Mouse (Mus musculus) MEL (cell line): ENCODE measurements around the gene Eftud2. TPM values are rescaled to one million over a fixed set of nuclear protein-coding genes. Genes with fewer than 3 reads are reported as not detected.

Source experiments
- DNase-seq: peaks from one replicate; pipeline ENCODE4 v3.0.0; 2011; ENCODE audit warnings: low read depth, low spot score
- H3K27ac ChIP-seq: 2 replicates; pipeline ENCODE4 v1.5.1; 2012; ENCODE audit warnings: low read depth, mild to moderate bottlenecking, control low read depth, low read length, moderate library complexity; ENCODE audit not compliant: control insufficient read depth
- H3K27me3 ChIP-seq, 2 experiments: fragments of 150-350 bp in 1 of 2; sonication (generic) in 1 of 2; 2 replicates each; pipeline ENCODE4 v1.6.1; 2012; ENCODE audit warnings: low read length in 2 of 2, mild to moderate bottlenecking in 2 of 2, improper control_type of control experiment in 1 of 2, moderate library complexity in 1 of 2; ENCODE audit not compliant: insufficient read depth in 2 of 2, control insufficient read depth in 1 of 2
- H3K36me3 ChIP-seq, 2 experiments: 2 replicates each; pipeline ENCODE4 v1.6.1; 2012 to 2014; ENCODE audit warnings: low read length in 2 of 2, improper control_type of control experiment in 1 of 2, inconsistent platforms in 1 of 2, mild to moderate bottlenecking in 1 of 2; ENCODE audit not compliant: insufficient read depth in 2 of 2, control insufficient read depth in 1 of 2
- H3K4me1 ChIP-seq, 2 experiments: fragments of 150-350 bp in 1 of 2; sonication (generic) in 1 of 2; 2 replicates each; pipeline ENCODE4 v1.6.1; 2012; ENCODE audit warnings: low read length in 2 of 2, improper control_type of control experiment in 1 of 2, mild to moderate bottlenecking in 1 of 2; ENCODE audit not compliant: insufficient read depth in 2 of 2, control insufficient read depth in 1 of 2
- H3K4me3 ChIP-seq, 2 experiments: fragments of 150-350 bp in 1 of 2; sonication (generic) in 1 of 2; 2 replicates each; pipeline ENCODE4 v1.5.1; 2012; ENCODE audit warnings: low read depth in 2 of 2, low read length in 2 of 2, mild to moderate bottlenecking in 2 of 2, moderate library complexity in 2 of 2, control low read depth in 1 of 2, improper control_type of control experiment in 1 of 2; ENCODE audit not compliant: control insufficient read depth in 1 of 2, insufficient read depth in 1 of 2
- H3K79me2 ChIP-seq: 2 replicates; pipeline ENCODE4 v1.6.1; 2012; ENCODE audit warnings: mild to moderate bottlenecking, low read length, moderate library complexity; ENCODE audit not compliant: control insufficient read depth, poor library complexity, insufficient read depth
- H3K9ac ChIP-seq: 2 replicates; pipeline ENCODE4 v1.6.1; 2012; ENCODE audit warnings: low read depth, mild to moderate bottlenecking, control low read depth, low read length, moderate library complexity; ENCODE audit not compliant: control insufficient read depth, poor library complexity, severe bottlenecking
- H3K9me3 ChIP-seq: fragments of 150-350 bp; sonication (generic); replicated peaks from 2 replicates; pipeline ENCODE4 v1.6.1; 2012; ENCODE audit warnings: mild to moderate bottlenecking, low read length, improper control_type of control experiment, moderate library complexity; ENCODE audit not compliant: insufficient read depth
- CHD2 ChIP-seq: IDR thresholded peaks from 2 replicates; pipeline ENCODE4 v1.6.1; 2011; ENCODE audit warnings: low read length, improper control_type of control experiment
- CTCF ChIP-seq, 3 experiments: IDR thresholded peaks in 2 of 3; conservative IDR thresholded peaks in 1 of 3; 2 replicates each; pipeline ENCODE4 v1.5.1; 2011 to 2012; ENCODE audit warnings: low read length in 3 of 3, low read depth in 2 of 3, mild to moderate bottlenecking in 2 of 3, improper control_type of control experiment in 1 of 3, inconsistent platforms in 1 of 3, mixed read lengths in 1 of 3, moderate library complexity in 1 of 3; ENCODE audit not compliant: control insufficient read depth in 1 of 3, insufficient read depth in 1 of 3, poor library complexity in 1 of 3, severe bottlenecking in 1 of 3
- E2F4 ChIP-seq: IDR thresholded peaks from 2 replicates; pipeline ENCODE4 v1.6.1; 2011; ENCODE audit warnings: low read depth, low read length, improper control_type of control experiment, borderline replicate concordance
- EP300 ChIP-seq, 2 experiments: IDR thresholded peaks; 2 replicates each; pipeline ENCODE4 v1.6.1; 2011; ENCODE audit warnings: improper control_type of control experiment in 2 of 2, low read length in 2 of 2, low read depth in 1 of 2, mild to moderate bottlenecking in 1 of 2
- ETS1 ChIP-seq: IDR thresholded peaks from 2 replicates; pipeline ENCODE4 v1.6.1; 2012; ENCODE audit warnings: low read depth, mild to moderate bottlenecking, inconsistent platforms, low read length, improper control_type of control experiment, moderate library complexity
- GATA1 ChIP-seq: IDR thresholded peaks from 2 replicates; pipeline ENCODE4 v1.6.1; 2011; ENCODE audit warnings: low read depth, low read length, improper control_type of control experiment
- JUND ChIP-seq: IDR thresholded peaks from 2 replicates; pipeline ENCODE4 v1.6.1; 2011; ENCODE audit warnings: low read depth, mild to moderate bottlenecking, improper control_type of control experiment, low read length
- MAX ChIP-seq: IDR thresholded peaks from 2 replicates; pipeline ENCODE4 v1.6.1; 2011; ENCODE audit warnings: low read length, improper control_type of control experiment
- MAZ ChIP-seq: IDR thresholded peaks from 2 replicates; pipeline ENCODE4 v1.6.1; 2012; ENCODE audit warnings: low read depth, mild to moderate bottlenecking, inconsistent platforms, low read length, improper control_type of control experiment
- MYB ChIP-seq: IDR thresholded peaks from 2 replicates; pipeline ENCODE4 v1.6.1; 2011; ENCODE audit warnings: mild to moderate bottlenecking, low read depth, low read length, improper control_type of control experiment
- NRF1 ChIP-seq: IDR thresholded peaks from 2 replicates; pipeline ENCODE4 v1.6.1; 2014; ENCODE audit warnings: low read depth, mild to moderate bottlenecking, inconsistent platforms, low read length, improper control_type of control experiment, moderate library complexity; ENCODE audit not compliant: poor library complexity, insufficient read depth, severe bottlenecking
- POLR2A ChIP-seq, 2 experiments: IDR thresholded peaks; 2 replicates each; pipeline ENCODE4 v1.6.1; 2011 to 2012; ENCODE audit warnings: low read length in 2 of 2, mild to moderate bottlenecking in 2 of 2, control low read depth in 1 of 2, improper control_type of control experiment in 1 of 2, low read depth in 1 of 2, moderate library complexity in 1 of 2; ENCODE audit not compliant: control insufficient read depth in 1 of 2, insufficient read depth in 1 of 2, poor library complexity in 1 of 2
- POLR2AphosphoS5 ChIP-seq: IDR thresholded peaks from 2 replicates; pipeline ENCODE4 v1.6.1; 2012; ENCODE audit warnings: low read depth, borderline replicate concordance, mild to moderate bottlenecking, inconsistent platforms, low read length, moderate library complexity, mixed read lengths
- RAD21 ChIP-seq: IDR thresholded peaks from 2 replicates; pipeline ENCODE4 v1.6.1; 2011; ENCODE audit warnings: mild to moderate bottlenecking, low read depth, low read length, improper control_type of control experiment
- SMC3 ChIP-seq: IDR thresholded peaks from 2 replicates; pipeline ENCODE4 v1.6.1; 2011; ENCODE audit warnings: low read depth, low read length, improper control_type of control experiment
- TCF12 ChIP-seq: IDR thresholded peaks from 2 replicates; pipeline ENCODE4 v1.6.1; 2014; ENCODE audit warnings: low read depth, mild to moderate bottlenecking, inconsistent platforms, low read length, improper control_type of control experiment, moderate library complexity
- UBTF ChIP-seq: IDR thresholded peaks from 2 replicates; pipeline ENCODE4 v1.6.1; 2012; ENCODE audit warnings: low read depth, mild to moderate bottlenecking, inconsistent platforms, low read length, improper control_type of control experiment, moderate library complexity, borderline replicate concordance; ENCODE audit not compliant: insufficient read depth
- USF1 ChIP-seq: IDR thresholded peaks from 2 replicates; pipeline ENCODE4 v1.6.1; 2014; ENCODE audit warnings: low read depth, mild to moderate bottlenecking, inconsistent platforms, low read length, improper control_type of control experiment, moderate library complexity
- ZKSCAN1 ChIP-seq: IDR thresholded peaks from 2 replicates; pipeline ENCODE4 v1.6.1; 2012; ENCODE audit warnings: low read depth, mild to moderate bottlenecking, inconsistent platforms, low read length, improper control_type of control experiment, moderate library complexity
- polyA plus RNA-seq, 2 experiments: library from polyadenylated mRNA; stranded (reverse) in 1 of 2; unstranded in 1 of 2; fragments of >175 nt in 1 of 2; fragments of >200 nt in 1 of 2; gene quantifications; 2 replicates each; pipeline versions ENCODE4 v1.2.1 to v1.2.4; 2012; ENCODE audit warnings: low replicate concordance in 2 of 2, low read depth in 1 of 2; ENCODE audit not compliant: insufficient read length in 2 of 2, insufficient read depth in 1 of 2, missing spikeins in 1 of 2
- total RNA-seq: library from RNA; depleted of rRNA; stranded (reverse); fragments of 300-350 nt; gene quantifications from 2 replicates; pipeline ENCODE4 v1.2.3, GENCODE M21; 2012

Eftud2 gene
- total and polyA plus RNA-seq, 3 experiments: 261 to 1,215 (median 424) TPM

- TF ChIP-seq CHD2: no peak
Measured at GRCm38 (mm10) chr11:102895779-102896178, 15.0 kb upstream of the Eftud2 start (continued).

DNA sequence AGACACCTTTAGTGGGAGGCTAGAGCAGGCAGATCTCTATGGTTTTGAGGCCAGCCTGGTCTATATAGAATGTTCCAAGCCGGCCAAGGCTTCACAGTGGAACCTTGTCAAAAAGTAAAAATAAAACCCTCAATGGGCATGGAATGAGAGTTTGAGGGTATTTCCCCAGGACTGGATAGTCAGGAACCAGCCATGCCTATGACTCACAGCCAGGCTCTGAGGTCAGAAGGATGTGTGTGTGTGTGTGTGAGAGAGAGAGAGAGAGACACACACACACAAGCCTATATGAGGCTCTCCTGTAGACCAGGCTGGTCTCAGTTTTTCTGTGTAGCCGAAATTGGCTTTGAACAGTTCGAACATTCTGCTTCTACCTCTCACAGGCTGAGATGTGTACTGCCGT is 13.9 kb upstream of the Eftud2 start:
- H3K4me1 ChIP-seq: peaks cover 7 to 19% of the 10 kb centered on the region in 2 experiments
- H3K36me3 ChIP-seq: peaks cover 0 to 10% of the 10 kb centered on the region in 2 experiments; a peak in 2 of 4 replicates
- no peaks in the 10 kb centered on the region for H3K79me2 ChIP-seq
- H3K9ac ChIP-seq: no peak overlapping the region
- TF ChIP-seq NRF1 (no peak), MAZ (no peak), EP300 (IDR thresholded peaks at IDR 0.05; ENCODE audit: low read depth in 1 of 2, low read length in 2 of 2) (no peak), UBTF (no peak), ETS1 (no peak), POLR2A (IDR thresholded peaks at IDR 0.05; ENCODE audit: control insufficient read depth in 1 of 2, insufficient read depth in 1 of 2, low read depth in 1 of 2, low read length in 2 of 2, poor library complexity in 1 of 2) (no peak), USF1 (no peak), E2F4 (no peak), GATA1 (no peak), JUND (no peak), SMC3 (no peak), TCF12 (no peak)
- no peak overlapping the region for H3K4me3 ChIP-seq
- no peaks in the 10 kb centered on the region for H3K9me3 ChIP-seq
- no peak overlapping the region for H3K27ac ChIP-seq
- H3K27me3 ChIP-seq: no peaks in the 10 kb centered on the region
- no peak for DNase-seq

GRCm38 (mm10) chr11:102893015-102893651 is 12.3 kb upstream of the Eftud2 start:
- no peaks in the 10 kb centered on the region for H3K27me3 ChIP-seq
- DNase-seq: peak; percentile 49
- no peak for TF ChIP-seq ZKSCAN1
- peak; percentile 39 for TF ChIP-seq SMC3
- TF ChIP-seq CTCF (IDR thresholded peaks at IDR 0.05 in 2 of 3, conservative IDR thresholded peaks at IDR 0.05 in 1 of 3; ENCODE audit: control insufficient read depth in 1 of 3, insufficient read depth in 1 of 3, low read depth in 2 of 3, low read length in 3 of 3, poor library complexity in 1 of 3, severe bottlenecking in 1 of 3): peak; percentile 19 to 70 (median 50); a peak in 4 of 6 replicates
- TF ChIP-seq POLR2AphosphoS5: no peak
- TF ChIP-seq MYB: no peak
- no peak for TF ChIP-seq MAX
- TF ChIP-seq RAD21: peak; percentile 12
- TF ChIP-seq, all 39 proteins: peak for 3
- peaks cover 7 to 19% of the 10 kb centered on the region in 2 experiments for H3K4me1 ChIP-seq
- peaks cover 0 to 10% of the 10 kb centered on the region in 2 experiments; a peak in 2 of 4 replicates for H3K36me3 ChIP-seq
- H3K27ac ChIP-seq: no peak overlapping the region
- no peaks in the 10 kb centered on the region for H3K79me2 ChIP-seq
- no peak overlapping the region for H3K4me3 ChIP-seq
- H3K9ac ChIP-seq: no peak overlapping the region
- no peaks in the 10 kb centered on the region for H3K9me3 ChIP-seq
